Mouse (Mus musculus): ENCODE results near the gene Zmiz2.

DNA sequence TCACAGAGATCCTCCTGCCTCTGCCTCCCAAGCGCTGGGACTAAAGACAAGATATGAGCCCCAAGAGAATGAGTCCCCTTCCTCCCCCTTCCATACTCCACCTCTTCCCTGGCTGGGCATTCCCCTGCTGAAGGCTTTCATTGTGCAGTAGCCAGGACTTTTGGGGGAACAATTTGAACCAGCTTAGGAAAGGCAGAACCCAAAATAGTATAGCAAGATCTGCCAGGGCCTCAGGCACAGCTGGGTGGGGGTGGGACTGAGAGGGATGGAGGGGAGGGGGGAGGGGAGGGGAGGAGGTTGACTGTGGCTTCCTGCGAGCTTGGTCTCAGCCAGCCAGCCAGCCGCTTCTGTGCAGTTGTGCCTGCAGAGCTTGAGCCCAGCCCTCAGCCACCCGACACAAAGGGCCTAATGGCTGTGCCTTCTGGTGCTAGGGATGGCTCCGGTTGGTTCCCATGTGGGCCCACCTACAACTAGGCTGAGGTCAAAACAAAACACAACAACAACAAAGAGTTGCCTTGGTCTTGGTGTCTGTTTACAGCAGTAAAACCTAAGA, 21.3 kb downstream of the Zmiz2 start:
- no peak for TF ChIP-seq USF1 (IDR thresholded peaks at IDR 0.05; ENCODE audit: low read depth)
- TF ChIP-seq CTCF (IDR thresholded peaks at IDR 0.05; ENCODE audit: control insufficient read depth, insufficient read depth, insufficient read length) = no peak
- TF ChIP-seq MAX (IDR thresholded peaks at IDR 0.05) = no peak
- no peak for TF ChIP-seq CEBPB (IDR thresholded peaks at IDR 0.05; ENCODE audit: low read depth)
- TF ChIP-seq MYOD1 (IDR thresholded peaks at IDR 0.05; ENCODE audit: control insufficient read depth, insufficient read length, low read depth) = no peak

All from C2C12 (cell line).